Mouse (Mus musculus): ENCODE data around the gene Chp2.

The Chp2 gene

DNA sequence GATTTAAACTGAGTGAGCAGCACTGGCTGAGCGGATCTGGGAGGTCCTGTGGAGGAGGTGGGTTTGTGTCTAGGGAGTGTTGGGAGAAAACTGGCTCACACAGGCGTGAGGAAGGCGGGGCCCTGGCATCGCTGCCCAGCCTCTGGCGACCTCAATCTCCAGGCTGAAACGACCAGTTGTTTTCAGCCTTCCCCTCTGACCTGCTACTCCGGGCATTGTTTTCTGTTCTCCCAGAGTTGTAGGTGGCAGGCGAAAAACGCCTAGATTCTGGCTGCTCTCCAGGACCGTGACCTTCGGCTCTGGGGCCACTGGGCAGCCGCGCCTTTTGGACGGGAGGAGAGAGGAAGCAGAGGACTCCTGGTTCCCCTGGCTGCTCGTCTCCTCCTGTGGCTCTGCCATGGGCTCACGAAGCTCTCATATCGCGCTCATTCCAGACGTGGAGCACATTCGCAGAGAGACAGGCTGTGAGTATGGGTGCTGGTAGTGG is at the start of gene Chp2:
Chp2 (plus strand) TSS at position 182 of the 487 bp plus-strand sequence.
- no peak for DNase-seq (ENCODE audit: low spot score in 2 of 2)

DNA sequence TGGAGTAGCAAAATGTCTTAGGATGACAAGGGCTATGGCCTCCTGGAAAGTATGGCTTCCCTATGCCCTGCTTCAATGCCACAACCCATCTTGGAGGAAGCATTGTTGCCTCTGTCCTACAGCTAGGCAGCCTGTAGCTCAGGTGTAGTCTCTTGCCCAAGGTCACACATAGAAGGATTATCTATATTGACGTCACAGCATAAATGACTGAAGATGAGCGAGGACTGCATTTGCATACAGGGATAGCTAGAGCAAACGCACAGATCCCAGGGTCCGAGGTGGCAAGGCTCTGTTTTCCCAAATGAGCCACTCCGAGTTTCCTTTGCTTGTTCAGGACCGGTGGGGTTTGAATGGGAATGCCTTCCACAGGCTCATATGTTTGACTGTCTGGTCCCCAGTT is 48.6 kb upstream of the Chp2 start:
- no peak for DNase-seq (ENCODE audit: low spot score in 2 of 2)

DNA sequence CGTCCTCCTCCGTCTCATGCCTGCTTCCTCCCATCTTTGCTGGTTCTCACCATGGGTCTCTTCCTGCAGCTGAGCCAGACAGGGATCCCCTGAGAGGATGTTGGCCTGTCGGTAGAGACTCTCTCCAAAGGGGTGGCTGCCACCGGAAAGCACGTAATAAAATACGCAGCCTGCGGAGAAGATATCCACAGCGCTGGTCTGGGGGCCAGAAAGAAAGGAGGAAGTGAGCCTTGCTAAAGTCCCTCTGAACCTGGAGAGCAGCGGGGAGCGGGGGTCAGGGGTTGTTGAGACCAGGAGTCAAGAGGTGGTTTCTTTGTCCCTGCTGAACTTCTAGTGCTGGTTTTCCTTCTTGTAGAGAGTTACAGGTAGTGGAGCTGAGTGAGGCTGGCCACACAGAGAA is 47.7 kb upstream of the Chp2 start:
- no peak for DNase-seq (ENCODE audit: low spot score in 2 of 2)

DNA sequence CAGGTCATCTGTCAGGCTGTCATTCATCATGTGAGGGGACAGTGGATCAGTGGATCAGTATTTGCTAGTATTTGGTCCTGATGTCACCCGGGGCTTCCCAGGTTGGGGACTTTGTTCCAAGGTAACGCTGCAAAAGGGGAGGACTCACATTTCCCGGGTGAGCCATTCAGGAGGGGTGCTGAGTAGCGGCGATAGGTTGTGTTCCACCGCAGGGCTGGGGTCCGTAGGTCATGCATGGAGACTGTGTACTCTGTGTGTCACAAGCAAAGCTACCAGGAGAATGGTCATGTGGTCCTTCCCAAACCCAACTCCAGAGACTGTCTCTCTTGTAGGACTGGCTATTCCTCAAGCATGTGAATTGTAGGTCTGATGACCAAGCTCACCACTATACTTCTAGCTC is 38.6 kb upstream of the Chp2 start:
- DNase-seq (ENCODE audit: low spot score in 2 of 2) = no peak

DNA sequence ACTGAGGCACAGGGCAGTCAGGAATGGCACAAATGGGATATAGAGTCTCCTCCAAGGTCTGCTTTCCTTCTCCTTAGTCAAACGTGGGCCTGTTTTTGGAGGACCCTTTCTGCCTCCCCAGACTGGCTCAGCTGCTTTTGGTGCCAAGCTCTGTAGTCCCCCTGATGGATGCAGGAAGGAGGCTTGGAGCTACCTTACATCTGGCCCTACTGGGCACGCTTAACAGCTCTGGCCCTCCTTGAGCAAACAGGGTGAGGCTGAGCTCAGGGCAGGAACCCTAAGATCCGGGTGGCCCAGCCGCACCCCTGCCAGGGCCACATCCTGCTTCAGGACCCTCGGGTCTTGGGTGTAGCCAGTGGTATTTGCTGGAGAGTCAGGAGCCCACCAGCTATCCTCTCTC is 34.7 kb upstream of the Chp2 start:
- no peak for DNase-seq (ENCODE audit: low spot score in 2 of 2)

DNA sequence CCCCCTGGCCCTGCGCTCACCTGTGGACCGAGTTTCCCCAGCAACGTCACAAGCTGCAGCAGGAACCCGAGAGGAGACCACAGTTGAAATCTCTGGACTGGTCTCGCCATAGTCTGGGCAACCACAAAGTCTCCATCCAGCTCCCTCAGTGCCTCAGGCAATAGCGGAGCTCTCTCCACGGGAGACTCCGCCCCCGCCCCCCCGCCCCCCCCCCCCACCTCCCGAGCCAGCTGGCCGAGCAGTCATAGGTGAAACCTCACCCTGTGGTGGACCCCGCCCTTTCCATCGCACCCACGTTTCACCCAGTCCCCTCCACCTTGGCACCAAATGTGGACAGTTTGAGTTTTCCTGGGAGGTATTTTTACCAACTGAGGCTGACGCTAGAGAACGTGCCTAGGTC is 33.3 kb upstream of the Chp2 start, which contains the start of gene Ern2:
Ern2 (minus strand) TSS at position 165 of the 400 bp plus-strand sequence.
- no peak for DNase-seq (ENCODE audit: low spot score in 2 of 2)

DNA sequence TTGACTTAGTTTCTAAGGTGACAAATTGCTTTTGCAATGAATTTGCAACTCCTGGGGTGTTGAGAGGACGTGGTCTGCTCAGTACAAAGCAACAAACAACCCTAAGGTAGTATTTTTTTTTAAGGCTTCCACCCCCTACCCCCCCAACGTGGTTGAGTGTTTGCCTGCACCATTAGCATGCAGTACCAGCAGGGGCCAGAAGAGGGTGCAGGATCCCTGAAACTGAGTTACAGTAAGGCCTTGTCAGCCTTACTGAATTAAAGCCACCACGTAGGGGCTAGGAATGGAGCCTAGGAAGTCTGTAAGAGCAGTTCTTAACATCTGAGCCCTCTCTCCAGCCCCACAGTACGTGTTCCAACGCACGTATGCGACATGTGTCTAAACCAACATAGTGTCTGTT is 29.8 kb upstream of the Chp2 start:
- peak in 1 of 2 experiments; percentile 62 for DNase-seq (ENCODE audit: low spot score in 2 of 2)

DNA sequence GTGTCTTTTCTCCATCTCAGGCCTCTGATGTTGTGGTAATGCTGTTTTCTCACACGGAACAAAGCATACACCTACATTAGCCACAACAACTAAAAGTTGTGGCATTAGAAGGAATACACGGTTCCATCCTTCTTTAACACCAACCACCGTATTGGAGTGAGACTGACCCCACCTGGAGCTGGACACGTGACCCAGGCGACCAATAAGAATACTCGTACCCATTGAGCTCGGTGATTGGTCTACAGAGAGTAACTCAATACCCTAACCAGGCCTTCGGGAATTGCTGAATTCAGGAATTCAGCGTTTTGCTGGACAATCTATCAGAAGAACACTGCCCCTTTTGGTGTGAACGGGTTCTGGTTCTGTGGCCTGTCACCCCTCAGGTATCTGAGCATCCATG is 28.2 kb upstream of the Chp2 start:
- DNase-seq (ENCODE audit: low spot score in 2 of 2) = no peak

DNA sequence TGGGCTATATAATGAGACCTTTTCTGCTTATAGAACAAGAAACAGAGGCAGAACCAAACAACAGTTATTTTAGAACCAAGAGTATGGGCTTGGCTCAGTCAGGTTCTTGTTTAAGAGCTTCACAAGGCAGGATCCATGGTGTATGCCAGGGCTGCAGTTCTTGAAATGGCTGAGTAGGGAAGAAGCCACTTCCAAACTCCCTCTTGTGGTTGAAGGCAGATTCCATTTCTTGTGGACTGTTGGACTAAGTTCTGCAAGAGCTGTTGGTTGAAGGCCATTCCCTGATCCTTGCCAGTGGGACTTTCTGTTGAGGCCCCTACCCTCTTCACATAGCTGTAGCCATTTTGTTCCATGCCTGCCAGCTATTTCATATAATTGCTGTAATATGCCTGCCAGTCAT is 25.4 kb upstream of the Chp2 start:
- DNase-seq (ENCODE audit: low spot score in 2 of 2) = no peak

DNA sequence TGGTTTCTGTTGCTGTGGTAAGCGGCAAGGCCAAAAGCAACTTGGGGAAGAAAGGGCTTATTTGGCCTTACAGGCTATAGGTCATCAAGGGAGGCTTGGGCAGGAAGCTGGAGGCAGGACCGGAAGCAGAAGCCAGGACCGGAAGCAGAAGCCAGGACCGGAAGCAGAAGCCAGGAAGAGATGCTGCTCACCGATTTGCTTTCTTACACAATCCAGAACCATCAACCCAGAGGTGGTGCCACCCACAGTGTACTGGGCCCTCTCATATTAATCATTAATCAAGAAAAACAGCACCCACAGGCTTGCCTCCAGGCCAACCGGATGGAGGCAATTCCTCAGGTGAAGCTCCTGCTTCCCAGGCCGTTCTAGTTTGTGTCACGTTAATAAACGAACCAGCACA is 22.5 kb upstream of the Chp2 start:
- no peak for DNase-seq (ENCODE audit: low spot score in 2 of 2)

DNA sequence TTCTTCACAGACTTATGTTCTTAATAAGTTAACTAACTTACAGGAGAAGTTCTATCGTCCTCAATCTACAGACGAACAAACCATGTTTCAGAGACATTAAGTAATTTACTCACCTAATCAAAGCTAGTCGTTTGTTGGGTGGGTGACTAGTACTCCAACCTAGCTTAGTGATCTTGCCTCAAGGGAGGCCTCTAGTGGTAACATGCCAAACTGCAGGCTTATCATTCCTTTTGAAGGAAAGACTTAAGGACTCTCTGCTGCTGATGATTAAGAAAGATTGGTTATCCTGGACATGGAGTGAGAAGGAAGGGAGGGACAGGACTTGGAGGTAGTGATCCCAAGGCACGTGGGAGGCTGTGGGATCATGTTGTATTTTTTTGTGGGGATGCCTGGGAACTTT is 22.0 kb upstream of the Chp2 start:
- peak; percentile 19 to 67 for DNase-seq (ENCODE audit: low spot score in 2 of 2)

DNA sequence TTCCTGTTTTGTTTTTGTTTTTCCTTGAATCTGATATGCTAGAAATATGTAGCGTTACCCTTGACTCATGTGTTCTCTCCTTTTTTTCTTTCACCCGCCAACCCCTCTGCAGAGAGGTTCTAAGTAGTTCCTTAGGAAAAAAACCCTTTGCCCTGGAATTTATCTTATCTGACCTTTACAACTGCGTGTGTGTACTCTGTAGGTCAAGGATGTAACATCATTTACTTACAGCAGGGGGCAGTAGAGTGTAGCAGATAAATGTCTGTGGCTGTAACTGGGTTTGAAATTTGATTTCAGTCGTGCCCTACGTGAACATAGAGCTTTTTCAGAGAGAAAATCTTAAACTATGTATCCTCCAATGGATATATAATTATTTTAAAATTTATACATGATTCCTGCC is 20.0 kb upstream of the Chp2 start:
- peak in 1 of 2 experiments; percentile 42 for DNase-seq (ENCODE audit: low spot score in 2 of 2)

DNA sequence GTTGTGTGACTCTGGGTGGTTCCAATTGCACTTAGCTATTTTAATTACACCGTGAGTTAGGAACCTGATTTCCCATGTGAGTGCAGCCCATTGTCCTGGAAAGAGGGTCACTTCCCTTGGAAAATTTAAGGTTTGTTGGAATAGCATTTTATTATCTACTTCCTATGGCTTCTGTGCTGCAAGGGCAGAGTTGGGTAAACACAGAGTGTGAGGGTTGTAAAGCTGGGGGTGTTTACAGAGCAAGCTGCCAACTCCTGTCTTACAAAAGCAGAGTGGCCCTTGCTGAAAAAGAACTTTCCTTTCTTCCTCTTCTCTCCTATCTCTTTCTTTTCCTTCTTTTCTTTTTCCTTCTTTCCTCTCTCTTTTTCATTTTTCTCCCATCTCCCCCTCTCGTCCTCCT is 15.4 kb upstream of the Chp2 start:
- no peak for DNase-seq (ENCODE audit: low spot score in 2 of 2)

DNA sequence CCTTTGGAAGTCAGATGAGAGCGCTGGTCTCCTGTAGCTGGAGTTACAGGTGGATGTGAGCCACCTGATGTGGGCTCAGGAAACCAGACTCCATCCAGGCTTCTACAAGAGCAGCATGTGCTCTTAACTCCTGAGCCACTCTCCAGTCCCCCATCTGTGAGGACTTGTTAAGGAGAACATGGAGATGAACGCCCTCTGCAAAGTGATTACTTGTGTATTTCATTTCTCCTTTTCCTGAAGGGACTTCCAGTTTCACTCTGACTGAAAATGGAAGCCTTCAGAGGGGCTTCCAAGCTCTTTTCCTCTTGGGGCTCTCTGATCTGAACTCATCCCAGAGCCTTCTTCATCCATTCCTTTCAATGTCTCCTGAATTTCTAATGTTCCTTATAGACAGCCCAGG is 13.2 kb upstream of the Chp2 start:
- DNase-seq (ENCODE audit: low spot score in 2 of 2) = no peak

DNA sequence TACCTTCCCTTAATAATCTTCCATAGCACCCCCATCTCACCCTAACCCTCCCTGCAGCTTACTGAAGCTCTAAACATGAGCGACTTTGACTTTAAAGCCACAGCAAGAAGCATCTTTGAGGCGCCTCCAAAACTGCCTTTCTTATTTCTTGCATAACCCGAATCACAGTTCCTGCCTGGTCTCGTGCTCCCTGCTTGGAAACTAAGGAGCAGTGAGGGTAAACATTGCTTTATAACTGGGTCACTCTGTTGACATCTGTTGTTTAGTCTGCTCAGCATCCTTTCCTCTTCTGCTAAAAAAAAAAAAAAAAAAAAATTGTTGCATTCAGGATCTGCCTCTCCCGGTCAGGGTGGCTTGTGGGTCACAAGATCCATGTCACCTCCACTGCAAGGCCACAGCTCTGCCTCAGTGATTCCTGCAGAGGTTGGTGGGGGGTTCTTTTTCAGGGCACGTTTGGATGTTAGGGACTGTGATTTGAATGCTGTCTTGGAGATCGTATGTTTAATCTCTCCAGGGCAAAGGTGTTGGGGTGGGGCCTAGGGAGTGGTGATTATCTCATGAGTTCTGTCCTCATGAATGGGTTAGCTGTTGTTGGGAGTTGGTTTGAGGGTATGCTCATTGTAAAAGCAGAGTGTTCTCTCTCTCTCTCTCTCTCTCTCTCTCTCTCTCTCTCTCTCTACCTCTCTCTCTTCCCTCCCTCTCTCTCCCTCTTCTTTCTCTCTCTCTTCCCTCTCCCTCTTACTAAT is 10.8 kb upstream of the Chp2 start:
- no peak for DNase-seq (ENCODE audit: low spot score in 2 of 2)

DNA sequence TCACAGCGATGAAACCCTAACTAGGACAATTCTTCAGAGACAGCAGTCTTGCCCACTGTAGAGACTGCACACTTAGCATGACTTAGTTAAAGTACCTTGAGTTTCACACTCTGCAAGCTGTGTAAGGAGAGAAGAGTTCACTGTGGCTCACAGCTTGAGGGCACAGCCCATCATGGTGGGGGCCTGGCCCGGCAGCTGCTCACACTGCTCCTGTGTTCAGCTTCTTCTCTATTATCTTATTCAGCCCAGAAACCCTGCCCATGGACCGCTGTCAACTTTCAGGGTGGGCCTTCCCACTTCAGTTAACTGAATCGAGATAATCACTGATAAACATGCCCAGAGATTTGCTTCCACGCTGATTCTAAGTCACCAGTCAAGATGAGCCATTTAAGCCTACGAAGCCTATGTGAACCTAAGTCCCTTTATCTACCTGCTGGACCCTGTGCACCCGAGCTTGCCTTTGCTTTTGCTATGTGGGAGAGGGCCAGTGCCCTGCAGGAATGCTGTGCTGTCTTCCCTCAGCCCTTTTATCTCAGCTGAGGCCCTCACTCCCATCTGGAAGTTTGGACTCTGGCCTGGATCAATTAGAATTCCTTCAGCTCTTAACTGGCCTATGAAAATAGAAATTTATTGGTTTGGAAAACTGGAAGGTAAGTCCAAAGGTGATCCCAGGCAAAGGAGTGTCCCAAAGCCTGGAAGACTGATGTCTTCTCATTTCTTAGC is 6.9 kb downstream of the Chp2 start:
- DNase-seq (ENCODE audit: low spot score in 2 of 2) = no peak

DNA sequence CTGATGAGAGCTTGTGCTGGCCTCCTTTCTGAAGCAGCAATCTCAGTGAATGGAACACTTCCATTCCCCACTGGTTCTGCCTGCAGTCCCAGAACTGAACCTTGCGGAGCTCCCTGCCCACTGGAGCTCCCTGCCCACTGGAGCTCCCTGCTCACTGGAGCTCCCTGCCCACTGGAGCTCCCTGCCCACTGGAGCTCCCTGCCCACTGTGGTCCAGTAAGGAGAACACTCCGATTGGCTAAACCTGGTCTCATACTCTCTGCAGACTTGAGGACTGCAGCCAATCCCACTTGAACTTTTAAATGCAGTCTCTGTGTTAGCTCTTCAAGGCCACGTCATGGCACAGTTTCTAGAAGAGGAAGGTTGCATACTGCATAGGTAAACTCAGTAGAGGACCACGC is 7.4 kb downstream of the Chp2 start:
- DNase-seq (ENCODE audit: low spot score in 2 of 2) = no peak

DNA sequence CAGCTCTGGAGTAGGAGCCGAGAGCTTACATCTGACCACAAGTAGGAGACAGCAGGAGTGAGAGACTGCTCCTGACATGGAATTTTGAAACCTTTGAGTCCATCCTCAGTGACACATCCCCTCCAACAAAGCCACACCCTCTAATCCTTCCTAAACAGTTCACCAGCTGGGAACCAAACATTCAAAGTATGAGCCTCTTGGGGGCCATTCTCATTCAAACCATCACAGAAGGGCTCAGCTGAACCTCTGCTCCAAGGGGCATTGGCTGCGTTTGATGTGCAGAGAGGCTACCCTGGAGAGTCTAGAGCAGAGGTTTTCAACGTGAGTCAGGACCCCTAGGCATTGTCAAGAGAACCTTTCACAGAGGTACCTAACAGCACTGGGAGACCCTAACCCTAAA is 10.0 kb downstream of the Chp2 start:
- no peak for DNase-seq (ENCODE audit: low spot score in 2 of 2)

DNA sequence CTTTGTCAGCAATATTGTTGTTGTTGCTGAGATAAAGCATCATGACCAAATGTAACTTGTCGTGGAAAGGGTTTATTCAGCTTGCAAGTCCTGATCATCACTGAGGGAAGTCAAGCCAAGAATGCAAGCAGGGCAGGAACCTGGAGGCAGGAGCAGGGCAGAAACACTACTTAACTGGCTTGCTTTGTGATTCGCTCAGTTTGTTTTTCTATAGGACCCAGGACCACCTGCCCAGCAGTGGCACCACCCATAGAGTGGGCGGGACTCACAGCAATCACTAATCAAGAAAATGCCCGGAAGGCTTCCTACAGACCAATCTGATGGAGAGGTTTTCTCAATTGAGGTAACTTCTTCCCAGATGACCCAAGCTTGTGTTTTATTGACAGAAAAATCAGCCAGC is 10.6 kb downstream of the Chp2 start:
- no peak for DNase-seq (ENCODE audit: low spot score in 2 of 2)

DNA sequence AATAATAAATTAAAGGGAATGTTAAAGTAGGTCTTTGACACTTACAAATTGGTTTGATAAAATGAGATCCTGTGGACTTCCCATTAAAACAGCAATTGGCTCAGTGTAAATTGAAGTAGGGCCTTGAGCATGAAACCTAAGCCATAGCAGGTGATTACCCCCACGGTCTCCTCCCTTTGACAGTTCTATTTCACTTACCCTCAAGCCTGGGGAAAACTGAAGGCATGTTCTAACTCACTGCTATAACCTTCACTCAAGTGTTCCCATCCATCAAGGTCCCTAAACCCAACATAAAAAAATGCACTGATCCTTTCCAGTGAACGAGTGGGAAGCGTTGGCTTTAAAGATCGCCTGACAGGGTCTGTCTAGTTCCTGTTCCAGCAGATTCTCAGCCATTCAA is 11.6 kb downstream of the Chp2 start:
- no peak for DNase-seq (ENCODE audit: low spot score in 2 of 2)

DNA sequence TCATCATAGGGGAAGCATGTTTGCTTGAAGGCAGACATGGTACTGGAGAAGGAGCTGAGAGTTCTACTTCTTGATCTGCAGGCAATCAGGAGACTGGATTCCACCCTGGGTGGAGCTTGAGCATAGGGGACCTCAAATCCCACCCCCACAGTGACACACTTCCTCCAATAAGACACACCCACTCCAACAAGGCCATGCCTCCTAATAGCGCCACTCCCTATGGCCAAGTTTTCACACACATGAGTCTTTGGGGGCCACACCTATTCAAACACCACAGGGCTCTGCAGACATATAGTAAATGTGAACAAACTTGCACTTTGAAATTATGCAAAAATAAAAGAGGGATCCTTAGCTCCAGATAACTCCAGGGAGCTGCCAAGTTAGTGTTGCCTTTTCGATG is 19.6 kb downstream of the Chp2 start:
- no peak for DNase-seq (ENCODE audit: low spot score in 2 of 2)

DNA sequence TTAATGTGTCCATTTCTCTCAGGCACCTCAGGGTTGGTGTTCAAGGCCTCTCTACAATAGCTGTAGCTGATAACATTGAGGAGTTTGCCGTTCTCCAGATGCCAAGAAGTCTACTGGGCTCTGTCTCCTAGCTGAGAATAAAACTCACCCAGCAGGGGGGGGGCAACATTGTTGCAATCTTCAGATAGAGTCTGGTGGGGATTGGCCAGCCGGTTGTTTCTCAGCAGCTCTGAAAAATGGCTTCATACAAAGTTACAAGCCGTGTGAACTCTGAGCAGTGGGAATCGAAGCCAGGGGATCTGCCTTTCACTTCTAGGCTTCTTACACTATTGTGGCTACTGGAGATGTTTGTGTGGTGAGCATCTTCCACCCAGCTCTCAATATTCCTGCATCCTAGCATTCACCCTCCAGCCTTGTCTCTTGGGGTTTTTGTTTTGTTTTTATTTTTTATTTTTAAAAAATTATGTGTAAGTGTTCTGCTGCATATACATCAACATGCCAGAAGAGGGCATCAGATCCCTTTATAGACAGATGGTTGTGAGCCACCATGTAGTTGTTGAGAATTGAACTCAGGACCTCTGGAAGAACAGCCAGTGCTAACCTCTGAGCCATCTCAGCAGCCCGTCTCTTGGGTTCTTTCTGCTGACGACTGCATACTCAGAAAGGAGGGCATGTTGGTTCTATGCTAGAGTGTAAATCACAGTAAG is 21.3 kb downstream of the Chp2 start:
- no peak for DNase-seq (ENCODE audit: low spot score in 2 of 2)

DNA sequence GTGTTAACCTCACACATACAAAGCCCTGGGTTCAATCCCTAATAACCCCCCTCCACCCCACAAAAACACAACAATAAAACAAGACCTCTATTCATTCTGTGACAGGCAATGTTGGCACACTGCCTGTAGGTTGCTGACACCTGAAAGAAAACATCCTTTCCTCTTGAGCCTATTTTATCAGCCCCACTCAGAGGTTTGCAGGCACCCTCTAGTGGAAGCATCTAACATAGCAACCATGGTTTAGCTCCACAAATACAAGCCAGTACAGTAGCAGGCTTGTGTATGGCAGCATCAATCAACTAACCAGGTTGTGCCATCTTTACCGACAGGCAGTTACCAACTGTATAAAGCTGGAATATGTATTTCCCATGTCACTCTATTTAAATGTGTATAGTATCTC is 23.0 kb downstream of the Chp2 start:
- DNase-seq (ENCODE audit: low spot score in 2 of 2) = peak; percentile 39 to 62

Data from thymus, postnatal 10 days (tissue).